Mouse (Mus musculus) cerebellum, adult 9-11 months (tissue): ENCODE measurements around the gene Fam3c.

Source experiments
- DNase-seq: peaks from one replicate; pipeline ENCODE4 v3.0.0; 2022

Gene Fam3c

GRCm38 (mm10) chr6:22356086-22356507 lies at the start of gene Fam3c:
Gene Fam3c (minus strand): TSS chr6:22356243.
- DNase-seq, result peak; percentile 93

GRCm38 (mm10) chr6:22405021-22405420 lies 49.0 kb upstream of the Fam3c start:
- no peak for DNase-seq

GRCm38 (mm10) chr6:22403736-22404135 lies 47.7 kb upstream of the Fam3c start:
- DNase-seq, result no peak

- no peak for DNase-seq
These were observed 47.3 kb upstream of the Fam3c start for GRCm38 (mm10) chr6:22403317-22403716.

- DNase-seq, result no peak
These were observed 46.6 kb upstream of the Fam3c start for GRCm38 (mm10) chr6:22402548-22403164.

- DNase-seq, result no peak
These were observed 46.0 kb upstream of the Fam3c start for GRCm38 (mm10) chr6:22402037-22402436.

- no peak for DNase-seq
These were observed 42.2 kb upstream of the Fam3c start for GRCm38 (mm10) chr6:22398079-22398774.

- DNase-seq, result no peak
These were observed 39.2 kb upstream of the Fam3c start for GRCm38 (mm10) chr6:22395207-22395606.

GRCm38 (mm10) chr6:22390654-22391365 lies 34.8 kb upstream of the Fam3c start:
- no peak for DNase-seq

GRCm38 (mm10) chr6:22385254-22385870 lies 29.3 kb upstream of the Fam3c start:
- no peak for DNase-seq

- no peak for DNase-seq
These were observed 24.2 kb upstream of the Fam3c start for GRCm38 (mm10) chr6:22380269-22380668.

- DNase-seq, result no peak
These were observed 23.8 kb upstream of the Fam3c start for GRCm38 (mm10) chr6:22379831-22380230.

- no peak for DNase-seq
These were observed 22.4 kb upstream of the Fam3c start for GRCm38 (mm10) chr6:22378462-22378861.

- DNase-seq, result no peak
These were observed 18.7 kb upstream of the Fam3c start for GRCm38 (mm10) chr6:22374791-22375190.

- no peak for DNase-seq
These were observed 17.4 kb upstream of the Fam3c start for GRCm38 (mm10) chr6:22373476-22373875.

GRCm38 (mm10) chr6:22366977-22367376 lies 10.9 kb upstream of the Fam3c start:
- no peak for DNase-seq

GRCm38 (mm10) chr6:22363590-22363989 lies 7.5 kb upstream of the Fam3c start:
- DNase-seq, result no peak

- DNase-seq, result no peak
These were observed 5.9 kb upstream of the Fam3c start for GRCm38 (mm10) chr6:22361941-22362340.

GRCm38 (mm10) chr6:22359019-22359418 lies 3.0 kb upstream of the Fam3c start:
- no peak for DNase-seq

GRCm38 (mm10) chr6:22357351-22357750 lies 1.3 kb upstream of the Fam3c start:
- DNase-seq, result no peak

- DNase-seq, result no peak
These were observed 502 bp downstream of the Fam3c start for GRCm38 (mm10) chr6:22355396-22356085.

GRCm38 (mm10) chr6:22354675-22355074 lies 1.4 kb downstream of the Fam3c start:
- no peak for DNase-seq

GRCm38 (mm10) chr6:22354031-22354430 lies 2.0 kb downstream of the Fam3c start:
- no peak for DNase-seq
